Mouse (Mus musculus): ENCODE results near the gene Lyrm9. TPM values are rescaled to one million over a fixed set of nuclear protein-coding genes. Genes with fewer than 3 reads are reported as not detected.

Gene Lyrm9
- total and polyA plus RNA-seq, 3 experiments: 22.0 to 49.4 (median 35.3) TPM

GRCm38 (mm10) chr11:78836486-78836885 is 10.1 kb downstream of the Lyrm9 start:
- peaks cover 3% of the 10 kb centered on the region for H3K9me3 ChIP-seq (replicated peaks; ENCODE audit: low read length)
- H3K36me3 ChIP-seq (replicated peaks in 1 of 2; ENCODE audit: control insufficient read depth in 1 of 2, insufficient read depth in 1 of 2, low read length in 1 of 2): peaks cover 12 to 56% of the 10 kb centered on the region in 2 experiments
- no peak overlapping the region for H3K4me3 ChIP-seq (replicated peaks in 1 of 3; ENCODE audit: low read depth in 2 of 3, low read length in 2 of 3, poor library complexity in 1 of 3)
- H3K27ac ChIP-seq (ENCODE audit: insufficient read depth, low read depth): no peak overlapping the region
- H3K9ac ChIP-seq (ENCODE audit: insufficient read depth, low read depth): no peak overlapping the region
- H3K79me2 ChIP-seq (replicated peaks; ENCODE audit: control insufficient read depth, extremely low read depth, insufficient read depth, poor library complexity, severe bottlenecking): no peaks in the 10 kb centered on the region
- dilution Hi-C loops (cut with MboI; ENCODE audit: extremely low pct_ligation_motif_present, extremely low pct_unique_long_range_greater_than_20kb, low sequenced_read_pairs): no loop called here
- no peak for TF ChIP-seq USF1 (IDR thresholded peaks at IDR 0.05; ENCODE audit: low read depth, low read length)
- no peak for TF ChIP-seq JUN (IDR thresholded peaks at IDR 0.05; ENCODE audit: insufficient read depth, low read depth, low read length)
- no peak for TF ChIP-seq CTCF (conservative IDR thresholded peaks at IDR 0.05 in 1 of 2, IDR thresholded peaks at IDR 0.05 in 1 of 2; ENCODE audit: low read depth in 2 of 2, low read length in 2 of 2)
- no peak for TF ChIP-seq MEF2A (IDR thresholded peaks at IDR 0.05; ENCODE audit: borderline replicate concordance, low read depth, low read length)
- no peak for TF ChIP-seq UBTF (IDR thresholded peaks at IDR 0.05; ENCODE audit: low read depth, low read length)
- TF ChIP-seq ELF1 (IDR thresholded peaks at IDR 0.05; ENCODE audit: low read depth, low read length): no peak
- no peak for TF ChIP-seq POLR2AphosphoS2 (IDR thresholded peaks at IDR 0.05; ENCODE audit: low read depth, low read length)
- no peak for TF ChIP-seq MAX (IDR thresholded peaks at IDR 0.05; ENCODE audit: low read length)
- TF ChIP-seq MYC (IDR thresholded peaks at IDR 0.05; ENCODE audit: low read depth, low read length): no peak
- TF ChIP-seq ETS1 (conservative IDR thresholded peaks at IDR 0.05; ENCODE audit: low read depth, low read length): no peak
- no peak for TF ChIP-seq ZMIZ1 (IDR thresholded peaks at IDR 0.05; ENCODE audit: low read depth, low read length)
- TF ChIP-seq HCFC1 (IDR thresholded peaks at IDR 0.05; ENCODE audit: low read depth, low read length): no peak
- no peak for TF ChIP-seq POLR2A (IDR thresholded peaks at IDR 0.05; ENCODE audit: low read depth, low read length)
- TF ChIP-seq EP300 (IDR thresholded peaks at IDR 0.05; ENCODE audit: low read length): no peak
- H3K4me2 ChIP-seq (ENCODE audit: insufficient read depth, low read depth, poor library complexity, severe bottlenecking): no peak overlapping the region
- no peaks in the 10 kb centered on the region for H3K27me3 ChIP-seq (replicated peaks)
- in situ Hi-C loops (cut with MboI; ENCODE audit: low pct_ligation_motif_present, low pct_unique_long_range_greater_than_20kb, low sequenced_read_pairs): no loop called here
- H3K4me1 ChIP-seq (ENCODE audit: control insufficient read depth in 1 of 2, insufficient read depth in 2 of 2): no peaks in the 10 kb centered on the region
- no peak for DNase-seq (ENCODE audit: extremely low read depth)

- TF ChIP-seq CTCF (conservative IDR thresholded peaks at IDR 0.05 in 1 of 2, IDR thresholded peaks at IDR 0.05 in 1 of 2; ENCODE audit: low read depth in 2 of 2, low read length in 2 of 2) (peak; percentile 80 to 81), USF1 (IDR thresholded peaks at IDR 0.05; ENCODE audit: low read depth, low read length) (no peak), RAD21 (IDR thresholded peaks at IDR 0.05; ENCODE audit: low read depth, low read length) (peak; percentile 77), SMC3 (IDR thresholded peaks at IDR 0.05; ENCODE audit: low read depth, low read length) (peak; percentile 64)
- in situ Hi-C loops (cut with MboI; ENCODE audit: low pct_ligation_motif_present, low pct_unique_long_range_greater_than_20kb, low sequenced_read_pairs) (no loop called here), dilution Hi-C loops (cut with MboI; ENCODE audit: extremely low pct_ligation_motif_present, extremely low pct_unique_long_range_greater_than_20kb, low sequenced_read_pairs) (no loop called here)
- H3K9ac ChIP-seq (ENCODE audit: insufficient read depth, low read depth): no peak overlapping the region
- H3K27me3 ChIP-seq (replicated peaks): no peaks in the 10 kb centered on the region
- no peak overlapping the region for H3K4me2 ChIP-seq (ENCODE audit: insufficient read depth, low read depth, poor library complexity, severe bottlenecking)
- no peaks in the 10 kb centered on the region for H3K4me1 ChIP-seq (ENCODE audit: control insufficient read depth in 1 of 2, insufficient read depth in 2 of 2)
- H3K36me3 ChIP-seq (replicated peaks in 1 of 2; ENCODE audit: control insufficient read depth in 1 of 2, insufficient read depth in 1 of 2, low read length in 1 of 2): peaks cover 13 to 66% of the 10 kb centered on the region in 2 experiments
- H3K4me3 ChIP-seq (replicated peaks in 1 of 3; ENCODE audit: low read depth in 2 of 3, low read length in 2 of 3, poor library complexity in 1 of 3): no peak overlapping the region
- peak; percentile 60 for DNase-seq (ENCODE audit: extremely low read depth)
- peaks cover 3% of the 10 kb centered on the region for H3K9me3 ChIP-seq (replicated peaks; ENCODE audit: low read length)
- H3K79me2 ChIP-seq (replicated peaks; ENCODE audit: control insufficient read depth, extremely low read depth, insufficient read depth, poor library complexity, severe bottlenecking): no peaks in the 10 kb centered on the region
- H3K27ac ChIP-seq (ENCODE audit: insufficient read depth, low read depth): no peak overlapping the region
Measured at GRCm38 (mm10) chr11:78837989-78838388, 11.6 kb downstream of the Lyrm9 start.

Data from CH12.LX (cell line).